12 mouse cellular contexts compared by ENCODE assay signal in genomic region chr11:20594229-20595201, GRCm38 (mm10). TPM values are rescaled to one million over a fixed set of nuclear protein-coding genes. Genes with fewer than 3 reads are reported as not detected.
A peak's percentile ranks its signal among the peaks of the same experiment; 100 is the strongest.
DNase-seq lines count a peak whose midpoint lies in the region; ATAC-seq lines count a peak whose summit lies in the region.
"Had no signal": no experiment of that assay in that cellular context is flagged by ENCODE, and none has a peak within 500 bp of the region (broad histone marks: within the 10 kb centered on the region; RNA-seq: fewer than 3 reads in every experiment).

No protein-coding gene starts in this region.

- 76% methylated on average over 22 of the region's 22 CpGs for WGBS in hindbrain, embryonic 13.5 days
- WGBS in hindbrain, embryonic 12.5 days = 74% methylated on average over 22 of the region's 22 CpGs
- WGBS in embryonic facial prominence, embryonic 15.5 days = 57% methylated on average over 22 of the region's 22 CpGs

- H3K4me3 ChIP-seq in hindbrain, embryonic 13.5 days = no peak overlapping the region
- H3K4me3 ChIP-seq in hindbrain, embryonic 12.5 days = no peak overlapping the region
- H3K4me3 ChIP-seq in embryonic facial prominence, embryonic 15.5 days (replicated peaks) = no peak overlapping the region
- H3K4me3 ChIP-seq: erythroblast, embryonic 14.5 days; layer of hippocampus, adult 2 months had no signal

- peak overlapping the region; percentile 52; the same call in 1 of the 2 replicates for H3K27ac ChIP-seq in hindbrain, embryonic 13.5 days
- H3K27ac ChIP-seq in hindbrain, embryonic 12.5 days = no peak overlapping the region
- peak overlapping the region; percentile 68 for H3K27ac ChIP-seq in embryonic facial prominence, embryonic 15.5 days (replicated peaks)
- H3K27ac ChIP-seq: layer of hippocampus, adult 2 months had no signal

- no peaks in the 10 kb centered on the region for H3K9me3 ChIP-seq in hindbrain, embryonic 13.5 days
- no peaks in the 10 kb centered on the region for H3K9me3 ChIP-seq in hindbrain, embryonic 12.5 days (replicated peaks)
- no peaks in the 10 kb centered on the region for H3K9me3 ChIP-seq in embryonic facial prominence, embryonic 15.5 days (replicated peaks)

- H3K36me3 ChIP-seq in hindbrain, embryonic 13.5 days = no peaks in the 10 kb centered on the region
- H3K36me3 ChIP-seq in hindbrain, embryonic 12.5 days = no peaks in the 10 kb centered on the region
- no peaks in the 10 kb centered on the region for H3K36me3 ChIP-seq in embryonic facial prominence, embryonic 15.5 days

- H3K4me1 ChIP-seq in hindbrain, embryonic 13.5 days (replicated peaks) = peaks cover 8% of the 10 kb centered on the region
- H3K4me1 ChIP-seq in hindbrain, embryonic 12.5 days = peaks cover 5% of the 10 kb centered on the region; the same call in 1 of the 2 replicates
- peaks cover 11% of the 10 kb centered on the region for H3K4me1 ChIP-seq in embryonic facial prominence, embryonic 15.5 days

- no peak overlapping the region for H3K9ac ChIP-seq in hindbrain, embryonic 13.5 days
- H3K9ac ChIP-seq in hindbrain, embryonic 12.5 days = no peak overlapping the region
- H3K9ac ChIP-seq in embryonic facial prominence, embryonic 15.5 days = no peak overlapping the region

- no peak for ATAC-seq in hindbrain, embryonic 13.5 days (ENCODE audit: low FRiP score)
- ATAC-seq in hindbrain, embryonic 12.5 days (ENCODE audit: low FRiP score) = no peak
- no peak for ATAC-seq in embryonic facial prominence, embryonic 15.5 days (ENCODE audit: insufficient number of reproducible peaks, low FRiP score, low TSS enrichment, low read depth)

- peak; percentile 44 for DNase-seq in heart, postnatal 4 days
- DNase-seq in lung, postnatal 14 days = peak; percentile 29
- DNase-seq in yolk sac, embryonic 10.5 days (ENCODE audit: low spot score) = no peak
- DNase-seq in cerebellum, adult 11 months = no peak
- no peak for DNase-seq in adrenal gland, adult 18-20 months (ENCODE audit: low spot score in 2 of 2)
- DNase-seq: retina, postnatal 1 day; thymus, postnatal 4 days had no signal

- H3K27me3 ChIP-seq in hindbrain, embryonic 13.5 days = no peaks in the 10 kb centered on the region
- H3K27me3 ChIP-seq in hindbrain, embryonic 12.5 days = no peaks in the 10 kb centered on the region
- no peaks in the 10 kb centered on the region for H3K27me3 ChIP-seq in embryonic facial prominence, embryonic 15.5 days

- no peak overlapping the region for H3K4me2 ChIP-seq in hindbrain, embryonic 13.5 days
- no peak overlapping the region for H3K4me2 ChIP-seq in hindbrain, embryonic 12.5 days (replicated peaks)
- H3K4me2 ChIP-seq in embryonic facial prominence, embryonic 15.5 days (replicated peaks) = no peak overlapping the region

RNA-seq across cellular contexts. Expression of gene Sertad2, which starts 51.5 kb away (rescaled TPM):
- polyA plus RNA-seq in hindbrain, embryonic 13.5 days (2015; fragmentation: Nextera tagmentation; extraction: Ambion mirVana) = 32.7 and 34.9 TPM in 2 replicates
- polyA plus RNA-seq in hindbrain, embryonic 12.5 days (2016; fragmentation: Nextera tagmentation; extraction: Ambion mirVana) = 36.0 and 36.9 TPM in 2 replicates
- polyA plus RNA-seq in embryonic facial prominence, embryonic 15.5 days (2015; fragmentation: Nextera tagmentation; extraction: Ambion mirVana) = 47.9 and 52.4 TPM in 2 replicates
- 10 to 100 TPM; 26.1 to 28.7 TPM for total RNA-seq in heart, postnatal 4 days (2021)
- 10 to 100 TPM in 1 of 2 experiments, 1 to 10 TPM in 1; 9.4 to 10.8 TPM for total RNA-seq in adrenal gland, adult 18-20 months (2021)

Comparison
In these comparisons a context has a peak if more than half of its experiments do, and no peak if none do; other contexts are left out.
1. DNase-seq: peak in heart, postnatal 4 days (single experiment) and lung, postnatal 14 days (single experiment); none in yolk sac, embryonic 10.5 days (single experiment), cerebellum, adult 11 months (single experiment) and adrenal gland, adult 18-20 months (0 of 2).